Mouse (Mus musculus) right cerebral cortex, postnatal 14 days (tissue): ENCODE measurements around the gene Pdzd7.

ENCODE experiments used
- DNase-seq: peaks from one replicate; pipeline ENCODE4 v3.0.0; 2022

Gene Pdzd7

GRCm38 (mm10) chr19:45045651-45046050 is at the start of gene Pdzd7:
Gene Pdzd7 (minus strand): TSS chr19:45045717.
- no peak for DNase-seq

GRCm38 (mm10) chr19:45081841-45082550 is 36.5 kb upstream of the Pdzd7 start:
- peak; percentile 46 for DNase-seq

GRCm38 (mm10) chr19:45081279-45081678 is 35.8 kb upstream of the Pdzd7 start:
- DNase-seq: peak; percentile 70

GRCm38 (mm10) chr19:45080711-45081110 is 35.2 kb upstream of the Pdzd7 start:
- no peak for DNase-seq

GRCm38 (mm10) chr19:45079769-45080515 is 34.4 kb upstream of the Pdzd7 start:
- peak; percentile 27 for DNase-seq

- DNase-seq: no peak
Observed at GRCm38 (mm10) chr19:45078971-45079764, 33.7 kb upstream of the Pdzd7 start.

GRCm38 (mm10) chr19:45077742-45078645 is 32.5 kb upstream of the Pdzd7 start:
- DNase-seq: no peak

- peak; percentile 50 for DNase-seq
Observed at GRCm38 (mm10) chr19:45076586-45077510, 31.3 kb upstream of the Pdzd7 start.

- DNase-seq: no peak
Observed at GRCm38 (mm10) chr19:45076036-45076575, 30.6 kb upstream of the Pdzd7 start.

- no peak for DNase-seq
Observed at GRCm38 (mm10) chr19:45075323-45076035, 30.0 kb upstream of the Pdzd7 start.

GRCm38 (mm10) chr19:45074580-45075322 is 29.2 kb upstream of the Pdzd7 start, which contains the start of gene Kazald1:
Gene Kazald1 (plus strand): TSS chr19:45075241.
- DNase-seq: peak; percentile 93

GRCm38 (mm10) chr19:45073871-45074542 is 28.5 kb upstream of the Pdzd7 start:
- DNase-seq: peak; percentile 87

GRCm38 (mm10) chr19:45067758-45068510 is 22.4 kb upstream of the Pdzd7 start:
- DNase-seq: no peak

GRCm38 (mm10) chr19:45067170-45067569 is 21.7 kb upstream of the Pdzd7 start:
- DNase-seq: no peak

- DNase-seq: no peak
Observed at GRCm38 (mm10) chr19:45065226-45065625, 19.7 kb upstream of the Pdzd7 start.

- peak; percentile 24 for DNase-seq
Observed at GRCm38 (mm10) chr19:45063565-45064292, 18.2 kb upstream of the Pdzd7 start.

GRCm38 (mm10) chr19:45058841-45059240 is 13.3 kb upstream of the Pdzd7 start:
- DNase-seq: no peak
